Mouse (Mus musculus) gastrocnemius, adult 8-10 months (tissue): ENCODE data around the gene Sox2. TPM values are rescaled to one million over a fixed set of nuclear protein-coding genes. Genes with fewer than 3 reads are reported as not detected.

ENCODE experiments used
- DNase-seq, 2 experiments: peaks; one replicate each; pipeline ENCODE4 v3.0.0; 2022; ENCODE audit warnings: low spot score in 2 of 2
- microRNA-seq: library from miRNA; unstranded; fragments of <30 nt; microRNA quantifications from one replicate; pipeline ENCODE4 v1.2.0, GENCODE M21; 2022
- total RNA-seq, 4 experiments: library from RNA; stranded (reverse); gene quantifications; 2 replicates each; pipeline ENCODE4 v1.2.4; 2022

Gene Sox2
- total RNA-seq, 4 experiments from 2014 or later = 0.13 TPM; not detected in 3

GRCm38 (mm10) chr3:34691703-34692393, 41.6 kb downstream of the Sox2 start:
- no peak for DNase-seq

- DNase-seq = no peak
Observed at GRCm38 (mm10) chr3:34692394-34692745, 42.2 kb downstream of the Sox2 start.

Small RNA genes lying within 50 kb of the gene (microRNA-seq; reads per million reads assigned to microRNA genes)
- gene Mir1897 = not detected
